Mouse (Mus musculus) thymus, adult 2 months (tissue): ENCODE measurements around the gene Aig1.

ENCODE experiments used
- CTCF ChIP-seq: fragments of 200-500 bp; IDR thresholded peaks from 2 replicates; pipeline ENCODE4 v1.5.1; 2012; ENCODE audit warnings: mild to moderate bottlenecking, control low read depth, low read length, moderate library complexity, borderline replicate concordance; ENCODE audit not compliant: control insufficient read depth, poor library complexity, insufficient read depth; ENCODE audit errors: extremely low read depth
- POLR2A ChIP-seq: fragments of 200-500 bp; IDR thresholded peaks from 2 replicates; pipeline ENCODE4 v1.6.1; 2012; ENCODE audit warnings: mild to moderate bottlenecking, low read length, control low read depth, moderate library complexity; ENCODE audit not compliant: control insufficient read depth, poor library complexity, insufficient read depth; ENCODE audit errors: extremely low read depth

DNA sequence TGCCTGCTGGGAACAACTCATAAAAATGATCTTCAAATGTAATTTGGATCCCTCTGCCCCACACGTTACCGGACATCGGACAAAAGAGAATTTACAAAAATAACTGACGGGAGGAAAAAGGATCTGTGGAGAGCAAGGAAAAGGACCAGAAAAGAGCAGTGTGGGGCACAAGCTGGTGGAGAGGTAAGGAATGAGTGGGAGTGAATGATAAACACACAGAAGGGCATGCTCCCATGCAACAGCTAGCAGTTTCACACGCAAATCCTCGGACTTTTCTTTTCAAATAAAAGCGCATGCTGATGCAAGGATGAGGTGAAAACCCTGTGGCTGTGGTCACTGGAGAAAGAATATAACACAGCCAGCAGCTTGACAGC is 153.9 kb downstream of the Aig1 start:
- TF ChIP-seq CTCF (no peak), POLR2A (no peak)
